Mouse (Mus musculus) telencephalon, adult 2 months (tissue): ENCODE measurements around the gene Ube2o.

Source experiments
- DNase-seq: peaks from one replicate; pipeline ENCODE4 v3.0.0-alpha.2; 2011; ENCODE audit warnings: low read depth, low spot score

The Ube2o gene

DNA sequence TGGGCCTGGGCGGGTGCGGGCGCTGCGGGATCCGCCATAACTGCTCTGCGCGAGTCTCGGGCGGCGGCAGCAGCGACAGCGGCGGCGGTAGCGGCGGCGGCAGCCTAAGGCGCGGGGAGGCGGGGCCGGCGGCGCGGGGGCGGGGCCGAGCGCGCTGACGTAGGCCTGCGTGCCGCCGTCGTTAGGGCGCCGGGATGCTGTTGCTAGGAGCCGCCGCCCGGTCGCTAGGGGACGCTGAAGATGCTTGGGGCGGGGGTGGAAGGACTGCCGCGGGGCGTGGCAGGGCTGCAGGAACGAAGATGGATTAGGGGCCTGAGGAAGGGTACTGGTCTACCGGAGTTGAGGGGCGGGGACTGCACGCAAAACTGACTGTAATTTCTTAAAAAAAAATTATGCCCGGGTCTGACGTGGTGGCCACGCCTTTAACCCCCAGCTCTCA lies at the start of gene Ube2o:
TSS of gene Ube2o (minus strand) at position 72 of the 439 bp plus-strand sequence.
- DNase-seq: peak; percentile 65

DNA sequence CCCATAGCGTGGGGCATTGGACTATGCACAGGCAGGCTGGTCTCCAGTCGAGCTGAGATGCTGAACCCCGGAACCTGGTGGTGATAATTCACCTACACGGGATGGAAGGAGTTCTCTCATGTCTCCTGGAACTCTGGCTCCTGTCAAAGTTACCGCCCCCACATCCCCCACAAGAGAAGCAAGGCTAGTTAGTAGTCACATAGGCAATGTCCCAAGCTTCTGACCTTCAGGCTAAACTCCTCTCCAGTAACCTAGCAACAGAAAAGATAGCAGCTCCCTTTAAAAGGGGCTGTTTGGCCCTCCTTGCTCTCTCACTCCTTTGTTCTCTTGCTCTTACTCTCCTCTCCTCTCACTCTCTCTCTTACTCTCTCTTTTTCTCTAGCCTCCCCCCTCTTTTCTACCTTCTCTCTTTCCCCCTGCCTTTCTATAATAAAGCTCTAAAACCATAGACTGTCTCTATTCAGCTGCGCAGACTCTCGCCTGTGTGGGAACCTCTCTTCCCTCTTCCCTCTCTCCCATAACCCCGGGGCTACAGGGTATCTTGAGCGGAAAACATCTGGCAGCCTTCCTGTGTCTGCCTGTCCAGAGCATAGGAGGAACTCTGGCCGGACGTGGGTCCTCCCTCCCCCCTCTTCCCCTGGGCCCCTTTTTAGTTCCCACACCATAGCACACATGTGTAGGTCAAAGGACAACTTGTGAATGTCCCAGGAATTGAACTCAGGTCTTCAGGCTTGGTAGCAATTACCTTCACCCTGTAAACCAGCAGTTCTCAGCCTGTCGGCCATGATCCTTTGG lies 49.1 kb upstream of the Ube2o start:
- no peak for DNase-seq

DNA sequence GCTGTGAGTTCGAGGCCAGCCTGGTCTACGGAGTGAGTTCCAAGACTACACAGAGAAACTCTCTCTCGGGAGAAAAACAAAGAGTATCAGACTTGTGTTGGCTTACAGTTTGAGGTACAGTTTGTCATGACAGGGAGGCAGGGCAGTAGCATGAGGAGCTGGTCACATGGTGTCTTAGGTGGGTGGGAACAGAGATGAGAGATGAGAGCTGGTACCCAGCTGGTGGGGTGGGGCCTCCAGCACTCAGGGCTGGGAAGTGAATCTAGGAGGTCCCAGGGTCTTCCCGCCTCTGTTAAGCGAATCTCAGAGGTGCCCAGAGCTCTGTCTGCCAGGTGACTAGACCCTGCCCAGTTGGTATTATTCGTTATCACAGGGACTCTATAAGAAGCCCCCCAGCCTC lies 48.2 kb upstream of the Ube2o start:
- no peak for DNase-seq

DNA sequence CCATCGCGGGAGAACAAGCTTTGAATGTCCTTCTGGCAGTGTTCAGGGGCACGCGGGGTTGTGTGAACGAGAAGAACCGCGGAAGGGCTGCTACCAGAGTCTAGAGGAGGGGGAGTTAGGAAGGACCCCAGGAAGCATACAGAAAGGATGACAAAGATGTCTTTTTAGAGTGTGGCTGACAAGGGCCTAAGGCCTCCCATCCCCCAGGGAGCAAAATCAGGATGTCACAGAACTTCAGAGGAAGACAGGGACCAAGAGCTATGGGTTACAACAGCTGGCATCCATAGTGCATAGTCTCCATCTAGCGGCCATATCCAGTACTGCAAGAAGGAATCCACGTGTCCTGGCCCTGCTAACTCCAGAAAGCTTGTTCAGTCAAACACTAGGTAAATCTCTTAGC lies 47.5 kb upstream of the Ube2o start:
- peak; percentile 69 for DNase-seq

DNA sequence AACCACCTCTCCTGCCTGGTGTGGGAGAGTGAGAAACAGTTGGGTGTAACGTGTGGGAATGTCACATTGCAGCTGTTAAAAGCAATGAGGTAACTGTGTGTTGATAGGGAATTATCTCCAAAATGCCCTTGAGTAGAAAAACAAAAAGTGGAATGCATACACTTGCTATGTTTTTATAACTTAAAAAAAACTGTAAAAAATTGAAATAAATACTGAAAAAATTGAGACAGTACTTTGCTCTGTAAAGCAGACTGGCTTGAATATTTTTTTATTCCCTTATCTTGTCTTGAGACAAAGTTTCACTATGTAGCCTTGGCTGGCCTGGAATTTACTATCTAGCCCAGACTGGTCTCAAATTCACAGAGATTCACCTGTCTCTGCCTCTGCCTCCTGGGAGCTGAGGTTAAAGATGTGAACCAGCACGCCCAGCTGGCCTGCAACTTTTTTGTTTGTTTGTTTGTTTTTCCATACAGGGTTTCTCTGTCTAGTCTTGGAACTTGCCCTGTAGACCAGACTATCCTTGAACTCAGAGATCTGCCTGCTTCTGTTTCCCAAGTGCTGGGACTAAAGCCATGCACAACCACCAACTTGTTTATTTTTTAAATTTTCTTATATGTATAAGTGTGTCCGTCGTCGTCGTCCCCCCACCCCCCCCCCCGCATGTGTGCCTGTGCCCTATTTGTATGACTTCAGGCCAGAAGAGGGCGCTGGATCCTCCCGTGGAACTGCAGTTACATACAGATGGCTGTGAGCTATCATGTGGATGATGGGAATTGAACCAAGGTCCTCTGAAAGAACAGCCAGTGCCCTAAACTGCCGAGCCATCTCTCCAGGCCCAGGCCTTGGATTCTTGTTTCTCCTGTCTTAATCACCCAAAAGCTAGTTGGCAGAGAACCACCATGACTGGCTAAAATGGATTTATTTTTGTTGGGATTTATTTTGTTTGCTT lies 46.1 kb upstream of the Ube2o start:
- DNase-seq: no peak

DNA sequence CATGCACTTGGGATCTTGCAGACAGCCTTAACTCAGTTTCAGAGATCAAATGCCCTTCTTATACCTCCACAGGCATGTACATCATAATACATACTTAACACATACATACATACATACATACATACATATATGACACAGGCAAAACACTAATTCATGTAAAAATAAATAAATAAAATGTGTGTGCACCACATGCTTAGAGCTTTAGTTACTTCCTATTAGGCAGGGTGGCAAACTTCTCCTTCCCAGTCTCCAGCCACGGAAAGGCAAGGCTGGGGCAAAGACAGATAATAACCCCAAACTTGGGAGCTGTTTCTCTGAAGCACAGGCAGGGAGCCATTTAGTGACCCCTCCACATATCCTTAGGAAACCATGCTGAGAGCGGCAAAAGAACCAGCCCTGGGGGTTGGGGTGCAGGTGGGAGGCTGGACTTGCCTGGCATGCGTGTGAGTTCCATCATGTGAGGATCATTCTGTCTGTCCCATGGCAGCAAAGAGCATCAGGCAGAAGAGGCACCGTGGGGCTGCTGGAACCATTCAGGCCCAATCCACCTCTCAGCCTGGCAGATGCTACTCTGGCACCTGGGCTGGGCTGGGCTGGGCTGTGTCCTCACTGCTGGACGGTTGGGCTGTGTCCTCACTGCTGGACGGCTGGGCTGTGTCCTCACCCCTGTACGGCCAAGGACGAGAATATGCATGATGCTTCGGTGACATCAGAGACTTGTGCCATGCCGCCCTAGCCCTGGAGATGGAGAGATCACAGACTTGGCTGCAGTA lies 45.2 kb upstream of the Ube2o start, which contains the start of gene Rhbdf2:
TSS of gene Rhbdf2 (minus strand) at position 721 of the 773 bp plus-strand sequence.
- no peak for DNase-seq

DNA sequence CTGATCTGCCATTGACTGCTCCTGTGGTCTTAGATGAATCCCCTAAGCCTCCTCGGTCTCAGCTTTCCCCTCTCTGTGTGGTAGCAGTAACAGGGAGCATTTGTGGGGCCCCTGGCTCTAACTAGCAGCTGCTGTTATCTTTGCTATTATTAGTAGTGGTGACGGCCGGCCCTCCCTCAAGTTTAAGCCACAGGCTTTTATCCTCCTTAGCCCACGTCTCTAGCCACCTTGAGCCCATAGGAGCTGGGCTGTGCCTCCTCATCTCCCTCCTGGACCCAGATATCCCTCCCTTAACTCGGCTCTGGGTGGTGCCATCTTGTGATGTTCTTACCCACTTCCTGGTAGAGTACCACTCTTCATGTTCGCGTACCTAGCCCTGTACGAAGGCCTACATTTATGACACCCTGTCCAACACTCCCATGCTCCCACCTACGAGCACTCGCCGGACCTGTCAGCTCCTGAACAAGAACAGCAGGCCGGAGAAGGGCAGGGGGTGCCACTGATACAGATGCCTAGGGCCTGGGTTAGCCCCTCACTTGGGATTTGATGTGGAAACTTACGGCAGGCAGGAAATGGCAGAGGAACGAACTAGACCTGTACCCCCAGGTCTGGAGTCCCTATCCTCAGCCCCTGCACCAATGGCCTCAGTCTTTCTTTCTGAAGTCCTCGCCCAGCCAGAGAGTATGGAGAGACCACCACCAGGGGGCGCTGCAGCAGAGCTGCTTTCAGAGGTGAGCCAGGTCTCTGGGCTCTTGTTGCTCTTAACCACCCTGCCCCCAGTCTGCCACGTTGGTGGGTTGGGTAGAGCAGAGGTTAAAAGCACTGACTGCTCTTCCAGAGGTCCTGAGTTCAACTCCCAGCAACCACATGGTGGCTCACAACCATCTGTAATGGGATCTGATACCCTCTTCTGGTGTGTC lies 44.1 kb upstream of the Ube2o start:
- DNase-seq: no peak

DNA sequence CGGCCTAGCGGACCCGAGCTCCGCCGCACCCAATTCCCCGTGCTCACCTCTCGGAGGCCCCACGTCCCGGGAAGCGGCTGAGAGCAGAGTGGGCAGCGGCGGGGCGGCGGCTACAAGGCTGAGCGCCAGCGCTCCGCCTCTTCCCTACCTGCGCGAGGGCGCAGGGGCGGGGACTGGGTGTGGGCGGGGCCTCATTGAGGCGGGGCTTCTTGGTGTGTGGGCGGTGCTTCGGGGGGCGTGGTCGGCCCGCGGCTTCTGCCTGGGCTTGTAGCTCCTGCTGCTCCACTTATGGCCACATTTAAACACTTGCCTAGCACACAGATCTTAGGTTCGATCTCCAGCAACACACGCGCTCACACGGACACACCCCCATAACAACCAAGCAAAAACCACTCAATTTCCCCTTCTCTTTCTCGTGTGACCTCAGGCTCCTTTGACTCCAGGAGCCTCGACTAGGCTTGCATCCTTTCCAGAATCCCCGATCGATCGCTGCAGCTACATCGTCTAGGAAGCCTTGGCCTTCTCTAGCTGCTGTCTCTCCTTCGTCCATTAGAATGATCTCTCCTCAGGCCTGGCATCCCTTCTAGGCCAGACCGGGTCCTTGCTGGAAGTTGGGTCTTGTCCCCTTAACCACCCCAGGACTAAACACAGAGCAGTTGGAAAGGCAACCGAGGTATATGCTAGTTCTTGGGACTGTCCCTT lies 43.0 kb upstream of the Ube2o start:
- no peak for DNase-seq

DNA sequence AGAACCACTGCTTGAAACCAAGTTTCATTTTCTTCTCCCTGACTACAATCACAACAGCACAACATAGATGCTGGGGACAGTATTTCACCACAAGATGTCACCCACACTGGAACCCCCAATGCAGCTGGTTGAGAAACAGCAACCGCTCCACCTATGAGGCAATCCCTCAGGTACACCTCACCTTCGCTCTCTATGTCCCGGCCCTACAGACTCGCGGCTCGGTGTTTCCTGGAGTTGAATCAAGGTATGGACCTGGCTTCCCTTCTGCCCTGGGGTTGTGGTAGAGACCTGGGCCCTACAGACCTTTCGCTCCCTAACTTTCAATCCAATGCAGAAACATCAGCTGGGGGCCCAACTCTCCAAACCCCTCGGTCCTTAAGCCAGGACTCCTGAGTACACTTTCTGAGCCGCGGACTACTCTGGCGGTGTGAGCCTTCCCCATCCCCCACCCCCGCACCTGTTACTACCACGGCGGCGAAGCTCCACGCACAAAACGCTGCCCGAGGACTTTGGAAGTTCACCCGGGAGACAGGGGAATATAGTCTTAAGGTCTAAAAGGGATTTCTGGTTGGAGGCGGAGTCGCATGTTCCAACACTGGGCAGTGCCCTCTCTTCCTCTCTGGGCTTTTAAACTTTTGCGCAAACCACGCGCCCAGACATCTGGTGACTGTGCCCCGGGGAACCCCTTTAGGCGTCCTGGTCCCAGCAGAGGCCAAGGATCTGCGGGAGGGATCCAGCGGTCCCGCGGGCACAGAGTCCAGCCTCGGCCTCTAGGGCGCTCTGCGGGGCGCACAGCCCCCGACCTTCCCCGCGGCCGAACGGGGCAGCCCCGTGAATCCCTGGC lies 42.3 kb upstream of the Ube2o start:
- DNase-seq: no peak

DNA sequence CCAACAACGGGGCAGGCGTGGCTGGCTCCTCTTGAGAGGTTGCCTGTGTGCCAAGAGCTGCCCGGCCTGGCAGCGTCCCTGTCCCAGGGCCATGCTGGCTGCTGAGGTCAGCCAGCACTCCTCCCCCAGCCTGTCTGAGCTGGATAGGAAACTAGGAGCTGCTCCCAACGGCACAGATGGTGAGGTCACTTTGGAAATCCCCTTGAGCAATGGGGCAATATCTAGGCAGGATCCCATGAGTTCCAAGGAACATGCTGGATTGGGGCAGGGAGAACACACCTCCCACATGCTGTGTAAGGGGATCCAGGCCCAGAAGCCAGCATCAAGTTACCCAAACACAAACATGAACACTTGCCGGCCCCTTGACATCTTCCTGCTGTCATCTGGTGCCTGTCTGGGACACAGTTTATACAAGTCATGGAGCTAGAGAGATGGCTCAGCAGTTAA lies 40.0 kb upstream of the Ube2o start:
- no peak for DNase-seq

DNA sequence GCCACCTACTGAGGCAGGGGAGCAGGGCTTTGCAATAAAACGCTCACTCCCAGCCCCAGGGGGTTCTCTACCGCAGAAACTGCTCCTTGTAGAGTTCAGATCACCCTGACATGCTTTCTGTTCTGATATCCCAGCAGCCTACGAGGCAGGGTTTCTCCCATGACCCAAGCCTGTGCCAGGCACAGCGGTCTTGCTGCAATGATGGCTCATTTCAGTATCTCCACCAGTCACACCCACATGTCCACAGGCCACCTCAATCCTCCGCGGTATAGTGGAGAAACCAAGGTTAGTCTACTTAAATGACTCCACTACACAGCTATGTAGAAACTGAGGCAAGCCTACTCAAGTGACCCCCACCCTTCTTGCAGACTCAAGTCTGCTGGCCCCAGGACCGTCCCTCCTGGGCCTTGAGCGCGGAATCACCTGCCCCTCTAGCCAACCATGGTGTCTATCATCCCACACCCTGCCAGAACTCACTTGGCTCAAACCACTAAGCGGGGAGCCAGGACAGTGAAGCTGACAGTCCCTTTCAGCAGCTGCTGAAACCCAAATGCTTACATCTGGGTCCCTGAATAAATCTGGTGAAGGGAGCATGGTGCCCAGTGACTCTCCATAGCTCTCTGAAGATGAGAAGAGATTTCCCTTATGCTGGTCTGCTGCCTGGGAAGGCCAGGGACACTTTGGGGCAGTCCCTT lies 39.5 kb upstream of the Ube2o start:
- no peak for DNase-seq

DNA sequence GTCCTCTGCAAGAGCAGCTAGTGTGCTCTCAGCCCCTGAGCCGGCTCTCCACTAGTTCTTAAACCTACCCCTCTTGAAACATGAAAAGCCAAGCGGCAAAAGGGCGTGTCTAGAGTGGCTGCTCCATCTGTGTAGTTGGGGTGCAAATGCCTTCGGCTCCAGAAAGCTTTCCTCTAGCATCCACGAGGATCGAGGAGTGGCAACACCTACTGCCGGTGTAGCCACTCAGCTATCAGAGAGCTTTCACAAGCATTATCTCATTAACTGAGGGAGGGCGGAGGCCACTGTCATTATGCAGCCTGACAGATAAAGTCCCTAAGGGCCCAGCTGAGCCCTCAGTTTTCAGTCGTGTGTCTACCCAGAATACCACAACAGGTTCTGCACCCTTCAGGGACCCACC lies 38.8 kb upstream of the Ube2o start:
- no peak for DNase-seq

DNA sequence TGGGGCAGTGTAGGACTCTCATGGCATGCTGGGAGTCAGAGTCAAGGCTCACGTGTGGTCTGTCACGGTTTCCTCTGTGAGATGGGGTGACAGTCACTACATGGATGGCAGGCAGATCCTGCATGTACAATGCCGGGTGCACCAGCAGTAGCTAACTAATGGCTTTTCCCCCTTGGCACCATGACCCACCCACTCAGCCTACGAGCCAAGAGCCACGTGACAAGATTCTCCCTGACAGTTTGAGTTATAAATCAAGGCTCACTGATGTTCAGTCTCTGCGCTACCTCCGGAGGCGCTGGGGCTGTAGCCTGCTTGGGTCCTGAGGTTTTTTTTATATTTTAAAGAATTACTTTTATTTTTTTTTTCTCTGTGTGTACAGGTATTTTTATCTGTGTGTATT lies 38.3 kb upstream of the Ube2o start:
- no peak for DNase-seq

DNA sequence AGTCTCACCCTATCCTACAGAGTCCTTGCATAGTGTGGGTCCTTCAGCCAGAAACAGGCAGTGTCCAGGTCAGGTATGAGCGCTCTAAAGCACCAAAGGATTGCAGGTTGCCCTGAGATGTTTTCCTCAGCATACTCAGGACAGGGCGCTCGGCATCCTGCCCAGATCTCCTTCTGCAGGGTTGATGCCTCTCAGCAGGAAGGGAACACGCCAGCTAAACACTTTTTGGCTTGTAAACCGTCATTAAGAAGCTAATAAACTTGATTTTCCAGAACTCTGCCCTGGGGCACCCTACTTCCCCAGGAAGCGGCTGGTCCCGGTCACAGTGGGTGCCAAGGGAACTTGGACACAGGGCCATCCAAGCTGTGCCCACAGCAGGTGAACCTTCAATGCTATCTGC lies 37.9 kb upstream of the Ube2o start:
- DNase-seq: no peak

DNA sequence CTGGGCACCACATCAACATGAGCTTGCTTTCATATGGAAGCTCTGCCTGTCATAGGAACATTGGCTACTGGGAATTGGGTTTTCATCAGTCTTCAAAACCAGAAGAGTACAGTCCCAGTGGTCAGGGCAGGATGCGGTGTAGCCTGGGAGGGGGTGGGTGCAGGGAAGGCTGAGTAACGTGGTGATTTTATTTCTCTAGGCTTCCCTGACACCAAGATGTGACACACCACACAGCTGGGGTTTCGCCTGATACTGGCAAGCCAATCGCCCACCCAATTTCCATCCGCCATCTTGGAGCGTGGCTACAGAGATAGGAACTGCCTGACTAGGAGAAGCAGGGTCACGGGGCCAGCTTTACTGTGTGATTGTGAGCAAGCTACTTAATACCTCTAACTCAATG lies 37.4 kb upstream of the Ube2o start:
- DNase-seq: no peak

DNA sequence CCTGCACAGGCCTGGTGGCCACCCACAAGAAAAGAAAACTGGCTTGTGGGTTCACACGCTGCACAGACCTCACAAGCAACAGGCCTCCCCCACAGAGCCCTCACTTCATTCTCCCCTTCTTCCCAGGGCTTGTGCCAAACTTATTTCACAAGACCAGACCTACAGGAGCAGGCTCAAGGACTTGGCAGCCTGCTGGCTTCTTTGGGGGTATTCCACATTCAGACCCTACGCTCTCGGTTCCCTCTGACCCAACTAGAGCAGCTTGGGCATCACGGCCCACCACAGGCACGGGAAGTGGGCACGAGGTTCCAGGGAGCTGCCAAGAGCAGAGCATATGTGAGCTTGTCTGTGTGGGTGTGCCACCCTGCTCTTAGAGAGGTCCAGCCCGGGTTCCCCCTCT lies 36.4 kb upstream of the Ube2o start:
- DNase-seq: no peak

DNA sequence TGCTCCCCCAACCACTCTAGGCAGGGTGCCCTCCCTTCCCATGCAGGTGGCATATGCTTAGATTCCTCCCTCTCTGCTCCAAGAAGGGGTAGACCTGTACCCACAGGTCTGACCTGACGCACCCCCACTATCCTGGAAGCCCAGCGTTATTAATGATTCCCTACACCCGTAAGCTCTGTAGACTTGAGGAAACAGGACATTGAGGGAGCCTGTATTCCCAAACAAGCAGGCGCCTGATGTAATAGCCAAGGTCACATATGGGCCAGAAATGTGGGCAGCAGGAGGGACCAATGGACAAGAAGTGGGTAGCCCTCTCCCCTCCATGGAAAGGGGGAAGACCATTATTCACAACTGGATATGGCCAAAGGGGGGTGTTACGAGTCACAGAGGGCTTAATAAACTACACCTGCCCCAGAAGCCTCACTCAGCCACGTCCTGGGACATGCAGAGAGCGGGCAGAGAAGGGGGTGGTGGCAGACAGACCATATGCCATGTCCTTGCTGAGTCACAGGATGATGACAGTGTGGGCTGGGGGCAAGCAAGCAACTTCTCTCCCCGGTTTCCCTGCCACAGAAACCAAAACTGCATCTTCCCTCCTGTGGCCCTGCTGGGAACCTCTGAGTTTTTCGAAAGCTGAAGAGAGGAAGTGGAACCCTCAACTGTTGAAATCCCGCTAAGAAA lies 35.3 kb upstream of the Ube2o start:
- DNase-seq: no peak
